Mouse (Mus musculus): Measurements from ENCODE around the gene Shank3. TPM values are rescaled to one million over a fixed set of nuclear protein-coding genes. Genes with fewer than 3 reads are reported as not detected.

The Shank3 gene
- total RNA-seq (2014; rRNA removed) (43.6 and 61.8 TPM in 2 replicates), polyA plus RNA-seq (2015; fragmentation: Nextera tagmentation; extraction: Ambion mirVana) (7.1 and 8.7 TPM in 2 replicates)

GRCm38 (mm10) chr15:89498961-89499688 is at the start of gene Shank3:
Shank3 (plus strand) TSS chr15:89499623.
- H3K36me3 ChIP-seq (ENCODE audit: insufficient read depth, low read length), result peaks cover 3% of the 10 kb centered on the region; the same call in 1 of the 2 replicates
- peak within 1 kb of the TSS; percentile 84 for H3K4me2 ChIP-seq (ENCODE audit: low read depth, low read length)
- no peaks in the 10 kb centered on the region for H3K27me3 ChIP-seq (ENCODE audit: insufficient read depth, low read length)
- DNase-seq (ENCODE audit: low spot score), result peak; percentile 67
- no peaks in the 10 kb centered on the region for H3K9me3 ChIP-seq (ENCODE audit: low read length)
- TF ChIP-seq CTCF (IDR thresholded peaks at IDR 0.05; ENCODE audit: low read depth), result no peak
- under 1% methylated on average over 34 of the region's 72 CpGs for WGBS
- H3K27ac ChIP-seq, result peak within 1 kb of the TSS; percentile 92
- H3K4me3 ChIP-seq (ENCODE audit: low read length), result peak within 1 kb of the TSS; percentile 86
- peak within 1 kb of the TSS; percentile 83 for H3K9ac ChIP-seq (replicated peaks; ENCODE audit: low read length)
- peak; percentile 60 for ATAC-seq
- peaks cover 5% of the 10 kb centered on the region; the same call in 1 of the 2 replicates for H3K4me1 ChIP-seq (ENCODE audit: insufficient read depth, low read length)

- Histone ChIP-seq H3K9ac (replicated peaks; ENCODE audit: low read length) (peak overlapping the region; percentile 80), H3K27ac (peak overlapping the region; percentile 90), H3K4me2 (ENCODE audit: low read depth, low read length) (peak overlapping the region; percentile 75), H3K36me3 (ENCODE audit: insufficient read depth, low read length) (peaks cover 15% of the 10 kb centered on the region; the same call in 1 of the 2 replicates), H3K9me3 (ENCODE audit: low read length) (no peaks in the 10 kb centered on the region), H3K4me3 (ENCODE audit: low read length) (peak overlapping the region; percentile 66), H3K4me1 (ENCODE audit: insufficient read depth, low read length) (peaks cover 9% of the 10 kb centered on the region), H3K27me3 (ENCODE audit: insufficient read depth, low read length) (no peaks in the 10 kb centered on the region)
- ATAC-seq (peak; percentile 77), DNase-seq (ENCODE audit: low spot score) (peak; percentile 59)
- 0 out of 2 replicates have a peak, but pooled peaks have one; percentile 2 for TF ChIP-seq CTCF (IDR thresholded peaks at IDR 0.05; ENCODE audit: low read depth)
- WGBS, result 4% methylated on average over 24 of the region's 24 CpGs
These were observed 46.2 kb upstream of the Shank3 start for GRCm38 (mm10) chr15:89452906-89453864.

- under 1% methylated on average over 52 of the region's 53 CpGs for WGBS
- Histone ChIP-seq H3K27ac (peak within 1 kb of the TSS; percentile 90), H3K4me1 (ENCODE audit: insufficient read depth, low read length) (peaks cover 9% of the 10 kb centered on the region), H3K9me3 (ENCODE audit: low read length) (no peaks in the 10 kb centered on the region), H3K4me3 (ENCODE audit: low read length) (peak within 1 kb of the TSS; percentile 66), H3K4me2 (ENCODE audit: low read depth, low read length) (peak within 1 kb of the TSS; percentile 75), H3K9ac (replicated peaks; ENCODE audit: low read length) (peak within 1 kb of the TSS; percentile 80), H3K36me3 (ENCODE audit: insufficient read depth, low read length) (peaks cover 23% of the 10 kb centered on the region), H3K27me3 (ENCODE audit: insufficient read depth, low read length) (no peaks in the 10 kb centered on the region)
- ATAC-seq, result peak; percentile 80
- no peak for TF ChIP-seq CTCF (IDR thresholded peaks at IDR 0.05; ENCODE audit: low read depth)
- DNase-seq (ENCODE audit: low spot score), result peak; percentile 73
These were observed 45.5 kb upstream of the Shank3 start, which contains the start of gene Mapk8ip2 for GRCm38 (mm10) chr15:89453865-89454478. Mapk8ip2 (plus strand) TSS chr15:89453913.

- Histone ChIP-seq H3K4me3 (ENCODE audit: low read length) (peak overlapping the region; percentile 66), H3K4me2 (ENCODE audit: low read depth, low read length) (peak overlapping the region; percentile 75), H3K36me3 (ENCODE audit: insufficient read depth, low read length) (peaks cover 31% of the 10 kb centered on the region), H3K27me3 (ENCODE audit: insufficient read depth, low read length) (no peaks in the 10 kb centered on the region), H3K27ac (peak overlapping the region; percentile 90), H3K9me3 (ENCODE audit: low read length) (no peaks in the 10 kb centered on the region), H3K9ac (replicated peaks; ENCODE audit: low read length) (peak overlapping the region; percentile 80), H3K4me1 (ENCODE audit: insufficient read depth, low read length) (peaks cover 9% of the 10 kb centered on the region)
- DNase-seq (ENCODE audit: low spot score) (no peak), ATAC-seq (peak; percentile 25; the same call in 1 of the 2 replicates)
- TF ChIP-seq CTCF (IDR thresholded peaks at IDR 0.05; ENCODE audit: low read depth), result no peak
- WGBS, result 20% methylated on average over 4 of the region's 6 CpGs
These were observed 44.6 kb upstream of the Shank3 start for GRCm38 (mm10) chr15:89454857-89455256.

- H3K4me3 ChIP-seq (ENCODE audit: low read length), result peak overlapping the region; percentile 66
- peaks cover 36% of the 10 kb centered on the region for H3K36me3 ChIP-seq (ENCODE audit: insufficient read depth, low read length)
- no peaks in the 10 kb centered on the region for H3K9me3 ChIP-seq (ENCODE audit: low read length)
- DNase-seq (ENCODE audit: low spot score) (no peak), ATAC-seq (no peak)
- H3K9ac ChIP-seq (replicated peaks; ENCODE audit: low read length), result peak overlapping the region; percentile 80; the same call in 1 of the 2 replicates
- peak overlapping the region; percentile 75 for H3K4me2 ChIP-seq (ENCODE audit: low read depth, low read length)
- H3K27ac ChIP-seq, result no peak overlapping the region
- WGBS, result 69% methylated on average over 6 of the region's 6 CpGs
- no peaks in the 10 kb centered on the region for H3K27me3 ChIP-seq (ENCODE audit: insufficient read depth, low read length)
- no peak for TF ChIP-seq CTCF (IDR thresholded peaks at IDR 0.05; ENCODE audit: low read depth)
- H3K4me1 ChIP-seq (ENCODE audit: insufficient read depth, low read length), result peaks cover 9% of the 10 kb centered on the region
These were observed 43.8 kb upstream of the Shank3 start for GRCm38 (mm10) chr15:89455642-89456041.

GRCm38 (mm10) chr15:89458942-89459341 is 40.5 kb upstream of the Shank3 start:
- no peak for TF ChIP-seq CTCF (IDR thresholded peaks at IDR 0.05; ENCODE audit: low read depth)
- H3K4me1 ChIP-seq (ENCODE audit: insufficient read depth, low read length), result peaks cover 9% of the 10 kb centered on the region
- H3K27ac ChIP-seq, result no peak overlapping the region
- no peak overlapping the region for H3K4me2 ChIP-seq (ENCODE audit: low read depth, low read length)
- no peak for ATAC-seq
- WGBS, result 94% methylated on average over 15 of the region's 15 CpGs
- H3K36me3 ChIP-seq (ENCODE audit: insufficient read depth, low read length), result peaks cover 51% of the 10 kb centered on the region
- H3K9ac ChIP-seq (replicated peaks; ENCODE audit: low read length), result no peak overlapping the region
- H3K27me3 ChIP-seq (ENCODE audit: insufficient read depth, low read length), result no peaks in the 10 kb centered on the region
- no peak overlapping the region for H3K4me3 ChIP-seq (ENCODE audit: low read length)
- H3K9me3 ChIP-seq (ENCODE audit: low read length), result no peaks in the 10 kb centered on the region
- no peak for DNase-seq (ENCODE audit: low spot score)

Measured in hindbrain, postnatal 0 days (tissue).